Mouse (Mus musculus) liver, postnatal 0 days (tissue): ENCODE measurements around the gene Grk6. TPM values are rescaled to one million over a fixed set of nuclear protein-coding genes. Genes with fewer than 3 reads are reported as not detected.

Experiments
- ATAC-seq: fragments of 200-750 bp; cut with Nextera tagmentation; 2 replicates; pipeline ENCODE4 v1.8.0; 2017; ENCODE audit warnings: mild to moderate bottlenecking, moderate library complexity
- DNase-seq: peaks from one replicate; pipeline ENCODE4 v3.0.0-alpha.2; 2016
- H3K27ac ChIP-seq: fragments of 300-500 bp; sonication (generic); 2 replicates; pipeline ENCODE4 v1.5.1; 2014; ENCODE audit warnings: antibody characterized with exemption, moderate library complexity, mild to moderate bottlenecking, low read depth
- H3K27me3 ChIP-seq: fragments of 300-500 bp; sonication (generic); 2 replicates; pipeline ENCODE4 v1.6.1; 2014; ENCODE audit warnings: low read length, control low read depth, mixed read lengths; ENCODE audit not compliant: insufficient read depth
- H3K36me3 ChIP-seq: fragments of 300-500 bp; sonication (generic); replicated peaks from 2 replicates; pipeline ENCODE4 v1.6.1; 2014; ENCODE audit warnings: mild to moderate bottlenecking, control low read depth, low read length, moderate library complexity, mixed read lengths; ENCODE audit not compliant: insufficient read depth
- H3K4me1 ChIP-seq: fragments of 300-500 bp; sonication (generic); 2 replicates; pipeline ENCODE4 v1.6.1; 2014; ENCODE audit warnings: antibody characterized with exemption, mild to moderate bottlenecking, control low read depth; ENCODE audit not compliant: insufficient read depth
- H3K4me2 ChIP-seq: fragments of 300-500 bp; sonication (generic); 2 replicates; pipeline ENCODE4 v1.6.1; 2014; ENCODE audit warnings: low read depth, mild to moderate bottlenecking, low read length, moderate library complexity, mixed read lengths
- H3K4me3 ChIP-seq: fragments of 300-500 bp; sonication (generic); 2 replicates; pipeline ENCODE4 v1.5.1; 2014; ENCODE audit warnings: low read depth, low read length
- H3K9ac ChIP-seq: fragments of 300-500 bp; sonication (generic); replicated peaks from 2 replicates; pipeline ENCODE4 v1.6.1; 2014; ENCODE audit warnings: mild to moderate bottlenecking, moderate library complexity
- H3K9me3 ChIP-seq: fragments of 300-500 bp; sonication (generic); 2 replicates; pipeline ENCODE4 v1.6.1; 2016; ENCODE audit warnings: mild to moderate bottlenecking, control low read depth, low read length, mixed read lengths
- CTCF ChIP-seq: sonication (generic); IDR thresholded peaks from 2 replicates; pipeline ENCODE4 v1.5.1; 2016; ENCODE audit warnings: antibody characterized with exemption, low read depth
- EP300 ChIP-seq: IDR thresholded peaks from 2 replicates; pipeline ENCODE4 v1.6.1; 2016; ENCODE audit warnings: antibody characterized with exemption, low read depth, mild to moderate bottlenecking
- whole genome bisulfite sequencing: fragments of 180-500 bp; shearing (Covaris S2); extraction: QIAGEN DNeasy Blood & Tissue Kit; methylation state at CpG from one replicate; pipeline ENCODE4 v1.1.7; 2014; ENCODE audit not compliant: insufficient replicate concordance; 5-methylcytosine and 5-hydroxymethylcytosine counted together
- microRNA-seq: library from miRNA; unstranded; fragments of <30 nt; microRNA quantifications from one replicate; pipeline ENCODE4, GENCODE M21; 2016
- polyA plus RNA-seq: library from polyadenylated mRNA; unstranded; fragments of >200 nt; fragmentation: Nextera tagmentation; extraction: Ambion mirVana; gene quantifications from 2 replicates; pipeline ENCODE4 v1.2.1, GENCODE M21; 2015

Grk6 gene
- polyA plus RNA-seq, 1 experiment from 2014 or later: 16.7 TPM

GRCm38 (mm10) chr13:55507877-55508276 lies 63.0 kb downstream of the Grk6 start:
- no peaks in the 10 kb centered on the region for H3K27me3 ChIP-seq

GRCm38 (mm10) chr13:55508531-55508930 lies 63.7 kb downstream of the Grk6 start:
- TF ChIP-seq EP300 (no peak), CTCF (no peak)
- H3K9me3 ChIP-seq: no peaks in the 10 kb centered on the region
- WGBS: 94% methylated on average over 10 of the region's 10 CpGs
- H3K27me3 ChIP-seq: no peaks in the 10 kb centered on the region
- H3K9ac ChIP-seq: no peak overlapping the region
- DNase-seq (no peak), ATAC-seq (no peak)
- no peak overlapping the region for H3K4me3 ChIP-seq
- H3K4me1 ChIP-seq: peaks cover 32% of the 10 kb centered on the region
- H3K36me3 ChIP-seq: peaks cover 46% of the 10 kb centered on the region
- H3K4me2 ChIP-seq: no peak overlapping the region
- H3K27ac ChIP-seq: no peak overlapping the region

More at GRCm38 (mm10) chr13:55507877-55508276, 63.0 kb downstream of the Grk6 start:
- H3K36me3 ChIP-seq: peaks cover 52% of the 10 kb centered on the region
- H3K9ac ChIP-seq: no peak overlapping the region
- H3K4me2 ChIP-seq: no peak overlapping the region
- ATAC-seq (no peak), DNase-seq (peak; percentile 12)
- no peaks in the 10 kb centered on the region for H3K9me3 ChIP-seq
- TF ChIP-seq CTCF (peak; percentile 24), EP300 (no peak)
- peaks cover 32% of the 10 kb centered on the region for H3K4me1 ChIP-seq
- H3K27ac ChIP-seq: no peak overlapping the region
- 77% methylated on average over 11 of the region's 11 CpGs for WGBS
- H3K4me3 ChIP-seq: no peak overlapping the region

- WGBS: 24% methylated on average over 3 of the region's 3 CpGs
- ATAC-seq (peak; percentile 29), DNase-seq (peak; percentile 44)
- H3K27me3 ChIP-seq: 0 out of 2 replicates have a peak, but pooled peaks cover 6% of the 10 kb centered on the region
- TF ChIP-seq EP300 (no peak), CTCF (no peak)
- H3K9ac ChIP-seq: no peak overlapping the region
- H3K9me3 ChIP-seq: no peaks in the 10 kb centered on the region
- no peak overlapping the region for H3K4me3 ChIP-seq
- 0 out of 2 replicates have a peak overlapping the region, but pooled peaks have one; percentile 98 for H3K4me2 ChIP-seq
- peaks cover 32% of the 10 kb centered on the region for H3K36me3 ChIP-seq
- peaks cover 32% of the 10 kb centered on the region for H3K4me1 ChIP-seq
- peak overlapping the region; percentile 0; the same call in 1 of the 2 replicates for H3K27ac ChIP-seq
Measured at GRCm38 (mm10) chr13:55510332-55510667, 65.4 kb downstream of the Grk6 start.

Small RNAs within 50 kb of the gene (microRNA-seq; reads per million reads assigned to microRNA genes)
- gene Mir6943 (not detected), gene Mir6944 (1.2 reads per million), gene Mir6945 (2.0 reads per million)

Other genes starting within 250 kb of the Grk6 start
- gene Nsd1, start 235.3 kb upstream of the Grk6 start, polyA plus RNA-seq: 18.6 and 20.6 TPM in 2 replicates
- gene Prelid1, start 124.6 kb upstream of the Grk6 start, polyA plus RNA-seq: 196 and 213 TPM in 2 replicates
- 38.7 and 39.6 TPM in 2 replicates for gene Rab24, start 123.1 kb upstream of the Grk6 start, polyA plus RNA-seq
- gene Mxd3, start 115.2 kb upstream of the Grk6 start, polyA plus RNA-seq: 14.0 and 15.9 TPM in 2 replicates
- 50.5 and 56.0 TPM in 2 replicates for gene Lman2, start 82.3 kb upstream of the Grk6 start, polyA plus RNA-seq
- 2.8 and 3.1 TPM in 2 replicates for gene Rgs14, start 75.3 kb upstream of the Grk6 start, polyA plus RNA-seq
- gene Slc34a1, start 46.9 kb upstream of the Grk6 start, polyA plus RNA-seq: not detected in 2 replicates
- not detected in 2 replicates for gene Pfn3, start 29.8 kb upstream of the Grk6 start, polyA plus RNA-seq
- gene F12, start 18.3 kb upstream of the Grk6 start, polyA plus RNA-seq: 403 and 418 TPM in 2 replicates
- gene Prr7, start 19.2 kb downstream of the Grk6 start, polyA plus RNA-seq: not detected in 2 replicates
- 4.1 and 4.2 TPM in 2 replicates for gene Dbn1, start 43.0 kb downstream of the Grk6 start, polyA plus RNA-seq
- gene Pdlim7, start 68.6 kb downstream of the Grk6 start, polyA plus RNA-seq: 15.9 and 17.0 TPM in 2 replicates
- gene Dok3, start 84.2 kb downstream of the Grk6 start, polyA plus RNA-seq: 18.1 and 20.2 TPM in 2 replicates
- gene Ddx41, start 91.6 kb downstream of the Grk6 start, polyA plus RNA-seq: 17.0 and 17.2 TPM in 2 replicates
- 5.0 and 5.3 TPM in 2 replicates for gene Fam193b, start 126.0 kb downstream of the Grk6 start, polyA plus RNA-seq
- gene Tmed9, start 128.7 kb downstream of the Grk6 start, polyA plus RNA-seq: 45.1 and 46.6 TPM in 2 replicates
- 5.4 and 6.4 TPM in 2 replicates for gene B4galt7, start 154.8 kb downstream of the Grk6 start, polyA plus RNA-seq
- gene Caml, start 177.9 kb downstream of the Grk6 start, polyA plus RNA-seq: 16.2 and 16.7 TPM in 2 replicates
- 9.8 and 11.7 TPM in 2 replicates for gene Ddx46, start 190.0 kb downstream of the Grk6 start, polyA plus RNA-seq
- gene B230219D22Rik, start 248.1 kb downstream of the Grk6 start, polyA plus RNA-seq: 8.6 and 9.0 TPM in 2 replicates